Mouse (Mus musculus) B cell, adult 2 months (primary cell): ENCODE data around the gene Wdtc1.
A peak's percentile ranks its signal among the peaks of the same experiment; 100 is the strongest.

Experiments used
- DNase-seq, 2 experiments: peaks; one replicate each; pipeline ENCODE4 v3.0.0; 2022

Gene Wdtc1

GRCm38 (mm10) chr4:133314896-133315295 is 38.4 kb downstream of the Wdtc1 start:
- DNase-seq, result no peak

DNA sequence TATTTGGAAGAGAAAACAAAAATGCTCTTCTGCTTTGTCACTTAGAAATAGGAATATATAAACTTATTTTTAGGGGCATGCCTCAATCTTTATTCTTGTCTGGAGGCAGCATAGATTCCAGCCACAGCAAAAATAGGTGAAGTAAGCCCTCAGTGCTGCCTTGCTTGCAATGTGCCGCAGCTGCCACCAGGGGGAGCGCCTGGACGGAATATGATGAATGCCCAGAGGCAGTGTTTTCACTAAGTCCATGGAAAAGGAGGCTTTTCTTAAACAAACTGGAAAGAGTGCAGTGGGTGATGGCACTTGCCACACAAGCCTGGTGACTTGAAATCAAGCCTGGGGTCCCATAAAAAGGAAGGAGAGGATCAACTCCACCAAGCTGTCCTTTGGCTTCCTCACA is 43.3 kb downstream of the Wdtc1 start:
- DNase-seq, result peak; percentile 92

DNA sequence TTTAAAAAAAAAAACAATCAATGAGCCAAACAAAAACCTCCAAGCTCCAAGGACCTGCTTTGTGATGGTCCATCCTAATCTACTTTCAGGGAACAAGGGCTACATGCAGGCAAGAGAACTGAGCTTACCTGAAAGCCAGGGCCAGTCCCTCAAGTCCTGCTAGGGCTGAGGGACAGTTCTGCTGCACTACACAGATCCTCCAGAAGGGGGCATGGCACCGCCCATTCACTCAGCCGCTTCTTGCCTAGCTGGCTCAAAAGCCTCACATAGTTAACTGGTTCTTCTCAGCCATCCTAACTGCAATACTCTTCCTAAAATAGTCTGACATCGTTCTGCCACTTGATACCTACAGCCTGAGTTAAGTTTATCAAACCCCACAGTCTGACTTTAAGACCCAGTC is 46.0 kb downstream of the Wdtc1 start:
- peak; percentile 76 to 79 for DNase-seq

DNA sequence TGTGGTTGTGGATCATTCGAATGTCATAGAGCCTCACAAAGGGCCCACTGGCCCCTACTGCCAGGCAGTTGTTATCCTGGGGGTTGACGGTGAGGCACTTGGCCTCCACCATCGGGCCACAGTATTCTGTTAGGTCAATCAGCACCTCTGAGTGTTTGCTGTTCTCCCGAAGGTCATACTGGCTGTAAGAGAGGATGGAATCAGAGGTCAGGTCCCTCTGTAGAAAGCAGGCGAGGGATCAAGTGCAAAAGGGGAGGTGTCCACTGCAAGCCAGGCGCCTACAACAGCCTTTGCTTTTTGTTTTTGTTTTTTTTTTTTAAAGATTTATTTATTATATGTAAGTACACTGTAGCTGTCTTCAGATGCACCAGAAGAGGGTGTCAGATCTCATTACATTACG is 47.5 kb downstream of the Wdtc1 start:
- no peak for DNase-seq

- DNase-seq, result no peak
Observed at GRCm38 (mm10) chr4:133304770-133305169, 48.5 kb downstream of the Wdtc1 start.

DNA sequence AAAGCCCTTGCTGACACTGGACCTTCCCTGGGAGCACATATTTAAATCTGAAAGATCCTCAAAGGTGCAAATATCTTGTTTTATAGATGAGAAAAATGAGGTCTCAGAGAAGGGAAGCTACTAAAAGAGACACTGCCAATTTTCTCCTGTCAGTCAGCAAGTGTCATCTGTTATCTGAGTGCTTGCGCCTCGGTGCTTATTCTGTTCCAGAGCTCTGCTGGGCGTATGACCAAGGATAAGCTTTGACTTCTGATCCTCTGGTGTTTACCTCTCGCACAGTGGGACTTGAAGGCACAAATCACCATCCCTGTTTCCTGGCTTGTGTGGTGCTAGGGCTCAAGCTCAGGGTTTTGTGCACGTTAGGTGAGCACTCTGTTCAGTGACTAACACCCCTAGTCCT is 50.6 kb downstream of the Wdtc1 start:
- DNase-seq, result no peak

GRCm38 (mm10) chr4:133301802-133302201 is 51.5 kb downstream of the Wdtc1 start:
- peak; percentile 72 to 76 for DNase-seq

GRCm38 (mm10) chr4:133300421-133300820 is 52.9 kb downstream of the Wdtc1 start:
- DNase-seq, result no peak

DNA sequence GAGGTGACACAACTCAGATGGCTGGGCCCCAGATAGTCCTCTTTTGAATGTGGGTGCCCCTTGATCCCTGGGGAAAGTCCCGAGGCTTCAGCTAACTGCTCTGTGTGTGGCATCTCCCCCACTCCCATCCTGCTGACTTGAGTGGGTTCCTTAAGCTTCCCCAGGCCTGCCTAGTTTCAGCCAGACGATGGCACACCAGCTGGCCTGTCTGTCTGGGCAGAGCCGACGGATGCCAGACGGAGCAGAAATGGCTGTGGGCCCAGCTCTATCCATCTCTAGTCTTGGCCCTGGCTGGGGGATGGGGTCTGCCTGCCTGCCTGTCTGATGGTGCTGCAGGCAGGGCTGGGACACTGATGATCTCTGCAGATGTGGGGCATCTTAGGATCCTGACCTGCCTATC is 53.6 kb downstream of the Wdtc1 start:
- DNase-seq, result no peak

DNA sequence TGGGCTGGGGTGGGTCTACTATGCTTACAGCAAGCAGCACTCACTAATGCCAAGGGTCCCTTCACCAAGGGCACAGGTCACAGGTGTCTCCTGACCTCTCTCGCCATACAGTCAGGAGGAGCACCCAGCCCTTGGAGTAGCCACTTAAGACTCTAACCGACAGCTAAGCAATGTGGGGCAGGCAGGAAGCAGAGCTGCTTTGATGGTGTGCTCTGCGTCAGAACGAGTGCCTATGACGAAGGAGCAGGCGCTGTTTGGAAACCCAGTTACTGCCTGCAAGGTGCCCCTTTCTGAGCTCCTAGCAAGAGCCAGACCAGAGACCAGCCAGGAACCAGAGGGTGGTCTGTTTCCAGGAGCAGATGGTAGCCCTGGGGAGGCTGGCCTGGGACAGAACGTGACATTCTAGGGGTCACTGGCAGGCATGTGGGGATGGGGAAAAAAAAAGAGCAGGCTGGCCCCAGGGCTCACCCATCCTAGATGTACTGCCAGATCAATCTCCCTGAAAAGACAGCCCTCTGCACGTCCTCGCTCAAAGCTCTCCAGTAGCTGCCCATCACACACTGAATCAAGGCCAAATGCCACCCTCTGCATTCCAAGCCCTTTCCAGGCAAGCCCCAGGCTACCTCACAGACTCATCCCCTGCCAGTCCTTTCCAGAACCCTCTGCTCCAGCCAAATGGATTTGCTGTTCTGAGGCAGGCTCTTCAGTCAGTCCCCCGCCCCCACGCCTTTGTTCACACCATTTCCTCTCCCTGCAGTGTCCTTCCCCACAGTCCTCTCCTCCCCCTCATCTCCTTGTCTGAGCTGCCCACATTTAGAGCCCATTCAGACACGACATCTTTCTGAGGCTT is 54.5 kb downstream of the Wdtc1 start:
- DNase-seq, result no peak

DNA sequence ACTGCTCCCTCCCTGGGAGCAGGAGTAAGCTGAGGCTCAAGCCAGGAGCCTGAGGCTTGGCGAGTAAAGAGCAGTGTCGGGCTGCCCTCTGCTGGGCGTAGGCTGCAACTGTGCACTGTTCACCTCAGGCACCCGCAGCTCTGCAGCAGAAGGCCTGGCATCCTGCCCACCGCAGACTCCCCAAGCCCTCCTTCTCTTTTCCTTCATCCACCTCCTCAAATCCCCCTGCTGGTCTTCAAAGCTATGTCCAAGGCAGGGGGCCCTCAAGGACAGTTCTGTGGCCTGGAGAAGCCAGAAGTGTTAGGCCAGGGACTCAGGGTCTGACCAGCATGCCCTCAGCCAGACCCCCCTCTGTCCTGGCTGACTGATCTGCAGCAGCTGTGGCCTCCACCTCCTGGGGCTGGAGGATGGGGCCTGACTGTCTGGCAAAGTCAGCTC is 55.5 kb downstream of the Wdtc1 start:
- DNase-seq, result peak; percentile 79 to 80

DNA sequence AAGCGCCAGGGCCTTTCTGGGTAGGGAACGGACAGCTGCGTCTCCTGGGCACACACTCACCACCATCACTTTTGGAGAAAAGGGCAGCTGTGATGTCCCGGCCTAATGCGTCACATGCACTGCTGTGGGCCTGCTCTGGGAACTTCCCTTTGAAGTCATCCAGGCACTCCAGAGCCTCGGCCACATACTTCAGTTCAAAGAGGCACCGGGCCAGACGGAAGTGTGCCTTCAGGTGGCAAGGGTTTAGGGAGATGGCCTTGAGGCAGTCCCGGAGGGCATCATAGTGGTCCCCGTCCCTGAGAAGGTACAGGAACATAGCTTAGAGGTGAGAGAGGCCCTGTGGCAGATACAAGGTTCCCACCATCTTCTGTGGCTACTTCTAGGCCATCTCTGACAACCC is 55.9 kb downstream of the Wdtc1 start:
- no peak for DNase-seq

DNA sequence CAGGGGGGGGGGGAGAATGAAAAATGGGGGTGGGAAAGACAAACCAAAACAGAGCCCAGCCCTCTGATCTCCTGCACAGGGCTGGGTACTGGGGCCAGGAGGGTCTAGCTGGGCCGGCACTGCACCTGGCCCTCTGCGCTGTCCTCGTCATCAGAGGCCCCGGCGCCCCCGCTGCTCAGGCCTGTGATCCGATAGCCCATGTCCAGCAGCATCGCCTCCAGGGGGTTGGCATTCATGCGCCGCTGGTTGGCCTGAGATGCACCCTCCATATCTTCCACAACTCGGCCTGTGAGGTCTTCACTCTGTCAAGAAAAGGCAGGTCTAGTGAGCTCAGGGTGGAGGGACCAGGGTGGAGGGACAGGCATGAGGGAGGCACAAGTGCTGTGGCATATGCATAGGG is 59.2 kb downstream of the Wdtc1 start:
- DNase-seq, result no peak

DNA sequence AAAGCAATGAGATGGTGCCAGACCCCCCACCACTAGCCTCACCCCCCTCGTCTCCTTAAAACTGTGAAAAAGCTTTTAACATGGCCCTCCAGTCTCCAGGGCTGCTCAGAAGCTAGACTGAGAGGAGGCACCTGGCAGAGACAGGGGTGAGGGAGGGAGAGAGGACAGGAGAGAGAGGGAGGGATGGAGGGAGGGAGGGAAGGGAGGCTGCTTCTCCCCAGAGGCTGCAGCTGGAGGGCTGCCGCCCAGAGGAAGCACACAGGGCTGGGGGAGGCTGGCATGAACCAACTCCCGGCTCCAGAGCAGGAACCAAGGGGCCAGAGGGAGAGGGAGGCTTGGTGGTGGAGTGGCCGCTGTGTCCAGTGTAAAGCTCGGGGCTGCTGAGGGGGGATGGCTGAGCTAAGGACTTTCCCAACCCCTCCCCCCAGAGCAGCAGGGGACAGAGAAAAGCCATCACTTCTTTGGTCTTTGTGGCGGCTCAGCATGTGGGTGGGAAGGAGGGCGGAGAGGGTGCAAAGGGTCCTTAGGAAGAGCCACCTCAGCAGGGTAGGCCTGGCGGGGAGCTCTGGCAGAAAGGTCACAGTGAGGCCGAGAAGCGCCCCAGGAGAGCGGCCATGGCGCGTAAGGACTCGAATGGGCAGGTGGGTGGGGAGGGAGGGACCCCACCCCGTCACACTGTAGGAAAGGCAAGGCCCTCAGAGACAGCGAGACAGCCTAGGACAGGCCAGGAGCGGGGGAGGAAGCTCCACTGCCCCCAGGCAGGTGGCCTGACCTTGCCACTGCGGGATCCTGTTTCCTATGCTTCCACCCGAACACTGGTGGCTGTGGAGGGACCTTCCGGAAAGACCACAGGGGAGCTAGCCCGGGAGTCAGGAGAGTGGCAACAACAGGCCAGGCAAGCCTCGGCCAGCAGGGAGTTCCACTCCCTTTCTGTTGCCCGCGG is 60.1 kb downstream of the Wdtc1 start:
- DNase-seq, result no peak

DNA sequence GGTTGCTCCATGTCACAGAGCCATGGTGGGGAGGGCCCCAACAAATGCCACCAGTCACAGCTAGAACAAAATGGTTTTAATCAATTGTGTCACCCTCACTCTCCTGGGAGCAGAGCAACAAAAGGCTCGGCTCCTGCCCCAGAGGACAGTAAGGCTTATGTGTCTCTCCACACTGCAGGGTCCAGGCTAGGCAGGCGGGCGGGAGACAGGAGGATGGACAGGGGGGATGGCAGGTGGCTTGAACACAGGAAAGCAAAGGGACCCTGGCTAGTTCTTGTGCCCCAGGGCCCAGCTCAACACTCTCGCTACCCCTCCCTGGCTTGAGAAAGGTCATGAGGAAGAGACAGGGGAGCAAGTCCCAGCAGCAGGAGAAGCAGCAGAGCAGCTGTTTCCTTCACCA is 60.9 kb downstream of the Wdtc1 start:
- no peak for DNase-seq

DNA sequence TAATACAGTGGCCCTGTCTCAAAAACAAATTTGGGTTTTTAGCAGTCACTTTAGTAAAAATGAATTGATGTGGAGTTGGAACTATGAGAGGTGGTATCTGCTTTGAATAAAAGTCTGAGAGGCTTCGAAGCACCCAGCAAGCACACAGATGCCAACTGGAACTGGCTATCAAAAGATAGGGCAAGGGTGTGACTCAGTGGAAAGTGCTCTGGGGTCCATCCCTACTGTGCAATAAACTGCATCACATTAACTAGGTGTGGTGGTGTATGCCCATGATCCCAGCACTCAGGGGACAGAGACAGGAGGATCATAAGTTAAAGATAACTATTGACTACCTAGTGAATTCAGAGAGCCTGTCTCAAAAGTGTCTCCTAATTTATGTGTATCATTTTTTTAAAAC is 62.0 kb downstream of the Wdtc1 start:
- DNase-seq, result no peak

DNA sequence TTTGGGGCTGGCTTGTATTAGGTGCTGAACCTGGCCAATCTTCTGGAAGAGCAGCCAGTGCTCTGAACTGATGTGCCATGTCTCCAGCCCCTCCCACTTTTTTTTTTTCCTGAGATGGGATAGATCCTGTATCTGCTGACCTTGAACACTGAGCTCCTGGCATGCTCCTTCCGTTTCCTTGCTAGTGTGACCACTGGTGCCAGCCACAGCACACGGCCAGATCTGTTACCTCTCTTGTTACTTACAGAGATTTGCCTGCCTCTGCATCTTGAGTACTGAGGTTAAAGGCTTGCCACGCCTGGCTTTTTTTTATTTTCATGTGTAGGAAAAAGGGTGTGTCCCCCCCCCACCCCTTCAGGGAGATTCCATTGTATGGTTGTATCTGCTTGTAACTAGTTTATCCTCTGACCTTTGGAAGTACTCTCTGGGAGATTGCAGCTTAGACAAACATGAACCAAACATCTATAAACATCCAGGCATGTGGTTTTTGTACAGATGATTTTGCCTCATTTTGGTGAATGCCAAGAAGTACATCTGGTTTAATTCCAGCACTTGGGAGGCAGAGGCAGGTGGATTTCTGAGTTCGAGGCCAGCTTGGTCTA is 66.7 kb downstream of the Wdtc1 start:
- no peak for DNase-seq

DNA sequence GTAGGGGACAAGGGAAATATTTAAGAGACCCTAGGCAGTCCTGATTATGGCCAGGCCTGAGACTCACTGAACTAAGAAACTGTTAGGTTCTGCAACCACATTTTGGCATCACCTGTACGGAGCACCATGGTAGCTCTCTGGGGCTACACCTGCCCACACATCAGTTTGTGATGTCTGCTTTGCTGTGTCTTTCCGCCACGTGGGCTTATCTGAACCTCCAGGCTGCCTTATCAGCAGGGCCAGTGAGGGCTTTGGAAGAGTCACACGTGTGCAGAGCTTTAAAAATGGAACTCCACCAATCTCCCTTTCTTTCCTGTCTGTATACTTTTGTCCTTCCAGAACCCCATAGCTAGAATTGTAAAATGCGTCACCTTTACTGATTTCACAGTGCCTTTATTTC is 67.3 kb downstream of the Wdtc1 start:
- no peak for DNase-seq

DNA sequence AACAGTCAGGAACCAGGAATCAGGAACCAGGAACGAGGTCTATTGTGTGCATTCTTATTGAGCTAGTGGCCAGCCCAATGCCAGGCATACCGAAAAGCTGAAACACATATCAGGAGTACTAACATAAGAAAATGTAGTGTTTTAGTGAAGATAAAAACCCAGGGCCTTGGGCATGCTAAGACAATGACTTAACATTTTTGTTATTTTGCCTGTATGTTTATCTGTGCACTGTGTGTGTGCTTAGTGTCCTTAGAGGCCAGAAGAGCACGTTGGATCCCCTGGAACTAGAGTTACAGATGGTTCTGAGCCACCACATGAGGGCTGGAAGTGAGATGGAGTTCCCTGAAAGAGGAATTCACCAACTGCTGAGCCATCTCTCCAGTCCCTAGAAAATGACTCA is 68.0 kb downstream of the Wdtc1 start:
- no peak for DNase-seq

DNA sequence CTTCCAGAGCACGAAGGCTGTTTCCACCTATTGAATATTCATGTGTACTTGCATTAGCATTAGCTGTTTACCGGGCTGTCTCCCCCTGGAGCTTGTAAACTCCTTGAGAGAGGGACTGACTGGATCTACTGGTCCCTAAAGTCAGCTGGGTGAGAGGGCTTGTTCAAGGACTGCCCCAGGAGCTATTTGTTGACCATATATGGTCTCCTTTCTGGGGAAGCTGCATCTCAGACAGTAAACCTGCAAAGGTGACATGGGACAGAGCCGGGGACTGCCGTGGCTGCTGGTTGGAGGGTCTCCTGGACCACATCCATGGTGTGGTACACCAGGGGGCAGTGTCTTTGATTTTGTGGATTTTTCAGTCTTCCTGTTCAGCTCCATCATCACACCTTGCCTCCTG is 70.6 kb downstream of the Wdtc1 start:
- DNase-seq, result no peak

DNA sequence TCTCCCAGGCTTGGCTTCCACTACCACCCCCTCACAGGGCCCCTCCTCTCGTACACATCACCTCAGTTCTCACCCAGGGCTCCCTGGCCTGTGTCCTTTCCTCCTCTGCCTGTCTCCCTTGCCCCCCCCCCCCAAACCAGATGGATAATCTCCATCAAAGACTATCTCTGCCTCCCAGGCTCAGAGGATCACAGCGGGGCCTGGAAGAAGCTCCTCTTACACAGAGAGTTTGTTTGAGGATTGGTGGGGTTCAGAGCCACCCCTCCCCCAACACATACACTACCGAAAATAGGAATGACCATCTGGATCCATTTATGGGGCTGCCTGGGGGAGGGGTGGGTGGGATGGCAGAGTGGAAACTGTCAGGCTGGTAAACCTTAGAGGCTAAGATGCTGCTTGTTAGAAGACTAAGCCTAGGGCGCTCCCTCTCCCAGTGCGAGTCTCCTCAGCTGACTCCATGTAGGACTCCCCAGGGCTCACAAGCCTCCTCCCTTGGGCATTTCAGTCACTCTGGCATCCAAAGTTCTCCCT is 71.3 kb downstream of the Wdtc1 start:
- DNase-seq, result no peak

DNA sequence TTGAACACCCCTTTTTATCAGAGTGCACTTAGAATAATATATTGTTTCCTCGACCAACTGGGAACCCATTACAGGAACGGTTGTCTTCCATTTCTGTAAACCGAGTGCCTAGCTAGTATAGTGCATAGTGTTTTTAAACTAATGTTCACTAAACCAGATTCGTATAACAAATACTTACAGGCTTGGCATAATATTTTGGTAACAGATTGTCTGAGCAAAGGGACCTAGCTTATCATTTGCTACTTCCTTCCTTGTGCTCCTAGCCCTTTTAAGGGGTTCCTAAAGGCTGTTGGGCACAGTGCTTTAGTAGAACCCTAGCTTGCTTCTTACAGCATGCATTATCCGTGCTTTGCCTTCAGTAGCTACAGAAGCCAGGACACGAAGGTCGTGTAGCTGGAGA is 71.8 kb downstream of the Wdtc1 start:
- no peak for DNase-seq

- no peak for DNase-seq
Observed at GRCm38 (mm10) chr4:133278482-133278881, 74.8 kb downstream of the Wdtc1 start.
